Mouse (Mus musculus): ENCODE results near the gene Ugt2b37. TPM values are rescaled to one million over a fixed set of nuclear protein-coding genes. Genes with fewer than 3 reads are reported as not detected.
"Not testable (repeated sequence)": the region's sequence is repeated elsewhere in the genome, so short reads cannot be mapped to it uniquely, and the experiment has no call there.

Gene Ugt2b37
- not detected in 2 replicates for polyA plus RNA-seq (2012)

DNA sequence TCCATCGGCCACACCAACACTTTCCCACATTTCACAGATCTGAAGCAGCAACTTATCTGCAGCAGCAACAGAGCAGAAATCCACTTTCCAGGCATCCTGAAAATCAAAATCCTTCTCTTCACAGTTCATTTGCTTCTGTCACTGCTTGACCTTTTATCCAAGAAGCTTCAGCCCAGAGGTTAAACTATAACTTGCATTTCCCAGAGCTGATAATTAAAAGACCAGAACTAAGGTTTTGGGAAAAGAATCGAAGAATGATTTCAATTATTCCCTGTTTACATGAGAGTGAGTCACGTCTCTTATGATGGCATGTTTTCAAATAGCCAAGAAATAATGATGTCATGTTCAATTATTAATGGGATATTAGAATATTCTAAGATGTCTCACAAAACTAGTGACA lies at the start of gene Ugt2b37:
TSS of gene Ugt2b37 (minus strand) at position 129 of the 400 bp plus-strand sequence.
- TF ChIP-seq GATA1 (IDR thresholded peaks at IDR 0.05; ENCODE audit: low read length): not testable (repeated sequence)

DNA sequence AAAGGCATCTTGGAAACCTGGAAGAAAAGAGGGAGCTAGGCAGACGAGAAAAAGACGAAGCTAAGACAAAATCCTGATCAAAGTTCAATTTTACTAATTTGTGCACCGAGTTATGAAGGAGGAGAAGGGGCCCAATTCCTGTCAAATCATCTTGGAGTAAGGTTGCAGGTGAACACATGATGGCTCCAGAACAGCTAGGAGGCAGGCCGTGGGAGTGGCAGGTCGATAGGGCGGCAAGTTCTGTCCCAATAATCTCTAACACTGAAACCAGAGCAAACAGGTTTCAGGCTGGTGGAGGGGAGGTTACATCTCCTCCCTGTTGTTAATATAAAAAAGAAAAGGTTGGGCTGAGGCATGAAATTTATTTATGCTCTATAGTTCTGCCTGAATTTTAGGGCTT lies 21.0 kb upstream of the Ugt2b37 start:
- no peak for TF ChIP-seq GATA1 (IDR thresholded peaks at IDR 0.05; ENCODE audit: low read length)

DNA sequence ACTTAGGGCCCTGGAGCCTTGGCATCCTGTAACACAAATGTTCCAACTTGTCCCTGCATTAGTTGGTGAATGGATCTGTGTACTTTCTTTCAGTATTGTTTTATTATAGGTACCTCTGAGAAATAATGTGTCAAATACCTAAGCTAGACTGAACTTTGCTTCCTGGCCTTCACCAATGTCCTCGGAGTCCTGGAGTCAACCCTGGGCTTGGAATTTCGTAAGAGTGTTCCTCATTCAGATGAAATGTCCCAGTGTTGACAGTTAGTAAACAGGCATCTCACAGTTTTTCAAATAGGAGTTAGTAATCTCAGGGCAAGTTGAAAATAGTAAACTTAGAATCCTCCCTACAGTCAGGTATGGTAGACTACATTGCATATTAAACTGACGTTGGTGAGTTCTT lies 1.2 kb upstream of the Ugt2b37 start:
- no peak for TF ChIP-seq GATA1 (IDR thresholded peaks at IDR 0.05; ENCODE audit: low read length)

Other genes with a start within 250 kb of the Ugt2b37 start
- not detected in 2 replicates for gene Ugt2b36, start 162.2 kb downstream of the Ugt2b37 start, polyA plus RNA-seq (2012)
- not detected in 2 replicates for gene Ugt2b5, start 114.5 kb downstream of the Ugt2b37 start, polyA plus RNA-seq (2012)
- gene Ugt2a3, start 82.4 kb upstream of the Ugt2b37 start, polyA plus RNA-seq (2012): not detected in 2 replicates
- gene Ugt2b38, start 169.4 kb upstream of the Ugt2b37 start, polyA plus RNA-seq (2012): not detected in 2 replicates
- not detected in 2 replicates for gene Ugt2a2, start 227.5 kb upstream of the Ugt2b37 start, polyA plus RNA-seq (2012)
- not detected in 2 replicates for gene Gm43638, start 232.0 kb upstream of the Ugt2b37 start, polyA plus RNA-seq (2012)
- gene Ugt2a1, start 236.1 kb upstream of the Ugt2b37 start, polyA plus RNA-seq (2012): not detected in 2 replicates

Measured in G1E-ER4 (cell line).